In genomic region chr11:57062441-57062840, GRCm38 (mm10) we compare ENCODE assay signal across 18 mouse cellular contexts. TPM values are rescaled to one million over a fixed set of nuclear protein-coding genes. Genes with fewer than 3 reads are reported as not detected.
"Had no signal": no experiment of that assay in that cellular context is flagged by ENCODE, and none has a peak within 500 bp of the region (broad histone marks: within the 10 kb centered on the region; RNA-seq: fewer than 3 reads in every experiment).

No protein-coding gene starts in this region.

- H3K27ac ChIP-seq: kidney, postnatal 0 days; limb, embryonic 10.5 days; limb, embryonic 13.5 days; liver, embryonic 14.5 days; macrophage; stomach, postnatal 0 days had no signal

- DNase-seq: kidney, adult 18-20 months; kidney, adult 9 months; kidney, postnatal 25 days; liver; liver, postnatal 0 days; lung, embryonic 14.5 days; midbrain, embryonic 14.5 days; thymus, postnatal 25 days had no signal

- H3K4me3 ChIP-seq: limb, embryonic 10.5 days; limb, embryonic 13.5 days had no signal

- H3K4me2 ChIP-seq: limb, embryonic 13.5 days; lung, embryonic 14.5 days had no signal

- H3K36me3 ChIP-seq: limb, embryonic 10.5 days; limb, embryonic 13.5 days had no signal

- H3K27me3 ChIP-seq: limb, embryonic 13.5 days had no signal

- H3K9ac ChIP-seq: limb, embryonic 13.5 days; liver, embryonic 14.5 days; liver, postnatal 0 days; lung, embryonic 14.5 days had no signal

- H3K9me3 ChIP-seq: limb, embryonic 10.5 days; limb, embryonic 13.5 days had no signal

- ATAC-seq: inflammation-experienced regulatory T-cells, adult 6 months; intestine, embryonic 16.5 days; liver, postnatal 0 days; lung, postnatal 0 days had no signal

- H3K4me1 ChIP-seq: limb, embryonic 10.5 days; limb, embryonic 13.5 days had no signal

RNA-seq across cellular contexts. Expression of gene Gria1, which starts 51.3 kb away (rescaled TPM):
- total RNA-seq: megakaryocyte, adult 5-6 weeks had no signal
- polyA plus RNA-seq: inflammation-experienced regulatory T-cells, adult 6 months; liver, postnatal 0 days; macrophage had no signal
